Mouse (Mus musculus) C2C12 (cell line): ENCODE measurements around the gene Taar6.

Source experiments
- MAX ChIP-seq: IDR thresholded peaks from one replicate; pipeline ENCODE4 v1.6.1; 2011; ENCODE audit warnings: mild to moderate bottlenecking, control low read depth
- USF1 ChIP-seq: IDR thresholded peaks from one replicate; pipeline ENCODE4 v1.6.1; 2011; ENCODE audit warnings: low read depth, mild to moderate bottlenecking, control low read depth, moderate library complexity

GRCm38 (mm10) chr10:24008143-24008542, 22.7 kb upstream of the Taar6 start:
- TF ChIP-seq USF1 (no peak), MAX (no peak)
